Mouse (Mus musculus) mesoderm, embryonic 11.5 days (tissue): ENCODE measurements around the gene Enthd1.

Source experiments
- DNase-seq: peaks from one replicate; pipeline ENCODE4 v3.0.0-alpha.2; 2012; ENCODE audit warnings: low read depth, low spot score

Gene Enthd1

GRCm38 (mm10) chr15:80574211-80575040 lies 9.5 kb upstream of the Enthd1 start:
- DNase-seq, result no peak

- no peak for DNase-seq
Observed at GRCm38 (mm10) chr15:80572811-80573520, 8.0 kb upstream of the Enthd1 start.

- no peak for DNase-seq
Observed at GRCm38 (mm10) chr15:80572291-80572690, 7.3 kb upstream of the Enthd1 start, which contains the start of gene Grap2. TSS of gene Grap2 (plus strand) at chr15:80572594.

DNA sequence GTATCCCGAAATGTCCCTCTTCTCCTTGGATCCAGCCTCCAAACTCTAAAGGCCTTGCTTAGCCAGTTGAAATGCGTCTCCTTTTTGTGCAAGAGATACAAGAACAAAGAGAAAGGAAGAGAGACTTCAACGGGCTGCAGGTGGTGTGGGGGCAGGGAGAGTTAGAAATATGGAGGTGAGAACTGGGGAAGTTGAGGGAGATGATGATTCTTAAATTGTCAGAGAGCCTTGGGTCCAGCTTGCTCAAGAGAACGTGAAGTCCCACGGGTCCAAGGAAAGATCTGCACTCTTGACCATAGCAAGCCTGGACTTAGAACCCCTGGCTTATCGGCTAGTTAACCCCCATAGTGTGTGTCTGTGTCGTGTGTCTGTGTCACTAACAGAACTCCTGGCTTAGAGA lies 6.7 kb upstream of the Enthd1 start:
- no peak for DNase-seq

GRCm38 (mm10) chr15:80570226-80570625 lies 5.3 kb upstream of the Enthd1 start:
- no peak for DNase-seq

- no peak for DNase-seq
Observed at GRCm38 (mm10) chr15:80569205-80569604, 4.2 kb upstream of the Enthd1 start.

DNA sequence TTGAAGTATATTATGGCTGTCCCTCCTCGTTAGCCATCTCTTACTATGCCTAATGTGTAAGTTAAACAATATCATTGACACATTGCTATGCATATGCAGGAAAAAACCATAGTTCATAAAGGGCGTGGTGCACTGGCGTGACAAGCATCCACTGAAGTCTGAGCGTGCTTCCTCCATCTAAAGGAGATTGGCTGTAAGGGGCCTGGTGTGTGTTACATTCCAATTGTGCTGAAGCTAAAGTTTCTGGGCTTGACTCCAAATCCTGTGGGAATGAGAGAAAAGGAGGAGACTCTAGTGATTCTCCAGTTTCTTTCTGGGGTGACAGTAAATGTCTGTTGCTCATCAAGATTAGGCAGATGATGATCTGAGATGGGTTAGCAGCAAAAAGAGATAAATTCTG lies 2.8 kb upstream of the Enthd1 start:
- DNase-seq, result no peak

DNA sequence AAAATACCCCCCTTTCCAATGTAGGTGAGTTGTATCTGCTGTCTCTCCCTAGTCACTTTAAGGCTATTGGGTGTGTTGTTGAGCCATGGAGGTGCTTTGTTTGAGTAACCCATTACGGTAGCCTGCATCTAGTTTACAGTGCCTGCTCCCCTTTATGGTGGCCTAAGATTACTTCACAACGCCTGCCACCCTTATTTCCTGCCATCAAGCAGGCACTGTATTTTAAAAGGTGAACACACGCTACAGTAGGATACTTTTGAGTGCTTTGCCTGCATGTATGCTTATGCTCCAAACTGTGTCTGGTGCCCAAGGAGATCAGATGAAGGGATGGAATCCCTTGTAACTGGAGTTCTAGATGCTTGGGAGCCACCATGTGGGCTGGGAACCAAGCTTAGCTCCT lies 2.2 kb upstream of the Enthd1 start:
- DNase-seq, result no peak

DNA sequence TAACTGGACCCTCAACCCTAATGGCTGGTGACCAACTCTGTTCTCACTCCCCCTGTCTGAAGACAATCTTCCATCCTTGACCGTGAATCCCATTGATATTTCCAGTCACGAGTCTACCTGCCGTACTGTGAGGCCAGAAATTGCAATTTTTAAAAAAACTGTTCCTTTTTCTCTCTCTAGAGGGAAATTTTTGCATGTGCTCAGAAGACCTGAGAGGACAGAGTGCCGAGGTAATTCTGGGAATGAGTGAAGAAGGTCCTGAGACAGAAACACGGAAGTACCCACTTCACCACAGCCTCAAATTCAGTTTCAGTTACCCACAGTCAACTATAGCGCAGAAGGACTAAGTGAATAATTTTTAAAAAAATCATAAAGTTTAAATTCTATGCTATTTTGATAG lies 1.7 kb upstream of the Enthd1 start:
- DNase-seq, result no peak

DNA sequence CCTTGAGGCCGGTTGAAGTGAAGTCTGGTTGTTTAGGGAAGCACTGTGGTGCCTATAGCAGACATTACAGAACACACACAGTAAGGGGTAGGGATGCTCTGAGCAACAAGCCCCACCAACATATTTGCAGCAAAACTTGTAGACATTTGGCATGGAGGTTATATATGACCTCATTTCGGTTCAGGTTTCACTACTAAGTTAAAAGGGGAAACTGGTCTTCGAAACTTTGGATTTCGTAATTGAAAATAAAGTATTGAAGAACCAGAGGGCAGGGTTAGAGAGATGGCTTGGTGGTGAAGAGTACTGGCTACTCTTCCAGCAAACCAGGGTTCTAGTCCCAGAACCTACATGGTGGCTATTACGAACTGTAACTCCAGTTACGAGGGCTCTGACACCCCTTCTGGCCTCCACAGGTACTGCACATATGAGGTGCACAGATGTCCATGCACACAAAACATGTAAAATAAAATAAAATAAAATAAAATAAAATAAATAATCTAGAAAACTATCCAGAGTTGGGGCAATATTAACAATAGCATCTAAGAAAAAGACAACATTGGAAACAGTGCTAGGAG lies 1.2 kb downstream of the Enthd1 start:
- DNase-seq, result no peak

DNA sequence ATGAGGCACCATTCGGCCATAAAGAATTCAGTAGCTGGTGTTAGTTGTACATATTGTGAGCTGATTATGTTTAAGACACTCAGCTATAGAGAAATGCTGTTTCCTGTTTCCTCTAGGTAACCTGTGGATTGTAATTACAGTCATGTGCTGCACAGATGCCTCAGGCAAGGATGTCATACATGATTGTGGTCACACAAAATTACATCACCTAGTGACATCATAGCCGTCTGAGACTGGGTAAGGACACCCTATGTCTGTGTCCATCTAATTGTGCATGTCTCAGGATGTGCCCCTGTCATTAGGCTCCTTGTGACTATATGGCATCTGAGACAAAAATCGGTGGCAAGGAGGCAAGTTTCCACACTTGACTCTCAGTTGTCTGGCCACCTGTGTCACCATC lies 2.5 kb downstream of the Enthd1 start:
- no peak for DNase-seq

DNA sequence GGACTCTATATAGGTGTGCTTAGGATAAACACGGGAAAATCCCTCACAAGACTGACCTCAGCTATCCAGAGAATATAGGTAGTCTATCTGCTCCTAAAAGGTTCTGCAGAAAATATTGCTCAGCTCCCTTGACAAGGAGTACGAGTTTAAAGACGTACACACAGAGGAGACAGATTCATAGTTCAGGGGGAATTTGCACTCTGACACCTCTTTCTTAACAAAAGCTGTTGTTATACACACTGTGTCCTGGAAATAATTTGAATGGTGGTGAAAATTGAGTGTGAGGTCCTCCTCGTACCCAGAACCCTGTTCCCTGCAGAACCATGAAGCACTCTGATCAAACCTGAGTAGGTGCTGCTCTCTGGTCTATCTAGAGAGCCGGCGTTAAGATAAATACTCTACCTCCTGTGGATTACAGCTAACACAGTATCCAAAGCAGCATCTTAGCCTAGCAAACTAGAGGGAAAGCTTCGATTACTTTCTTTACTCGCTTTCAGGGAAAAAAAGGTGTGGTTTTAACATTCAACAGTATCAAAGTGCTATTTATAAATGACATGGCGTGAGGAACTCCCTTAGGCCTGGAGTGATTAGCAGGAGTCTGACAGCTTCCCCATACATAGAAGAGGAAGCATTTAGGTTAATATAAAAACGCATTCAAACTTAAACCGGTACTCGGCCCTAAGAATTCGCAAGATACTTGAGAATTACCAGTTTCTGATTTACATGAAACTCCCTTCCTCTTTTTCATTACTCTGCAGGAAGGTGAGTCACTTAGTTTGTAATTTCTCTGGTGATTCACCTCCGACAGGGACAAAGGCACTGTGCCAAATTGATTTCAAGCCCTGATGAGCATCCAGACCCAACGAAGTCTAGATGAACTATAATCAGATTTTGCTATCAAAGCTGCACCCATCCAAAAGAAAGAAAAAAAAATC lies 4.0 kb downstream of the Enthd1 start:
- no peak for DNase-seq

GRCm38 (mm10) chr15:80559978-80560377 lies 5.0 kb downstream of the Enthd1 start:
- no peak for DNase-seq

DNA sequence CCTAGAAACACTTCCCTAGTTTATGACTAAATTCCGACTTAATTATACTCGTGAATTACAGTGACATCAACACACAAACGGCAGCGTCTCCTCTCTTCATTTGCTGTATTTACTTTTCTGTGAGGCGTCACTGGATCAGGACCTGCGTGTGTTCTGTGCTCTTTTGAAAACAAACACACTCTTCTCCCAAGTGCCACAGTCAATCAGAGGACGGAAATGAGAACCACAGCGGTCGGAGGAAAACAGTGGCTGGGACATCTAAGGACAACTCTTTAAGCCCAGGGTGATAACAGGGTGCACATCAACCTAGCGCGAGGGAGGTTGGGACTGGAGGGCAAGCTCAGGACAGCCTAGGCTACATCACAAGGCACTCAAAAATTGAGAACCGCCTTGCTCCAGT lies 5.4 kb downstream of the Enthd1 start:
- no peak for DNase-seq

DNA sequence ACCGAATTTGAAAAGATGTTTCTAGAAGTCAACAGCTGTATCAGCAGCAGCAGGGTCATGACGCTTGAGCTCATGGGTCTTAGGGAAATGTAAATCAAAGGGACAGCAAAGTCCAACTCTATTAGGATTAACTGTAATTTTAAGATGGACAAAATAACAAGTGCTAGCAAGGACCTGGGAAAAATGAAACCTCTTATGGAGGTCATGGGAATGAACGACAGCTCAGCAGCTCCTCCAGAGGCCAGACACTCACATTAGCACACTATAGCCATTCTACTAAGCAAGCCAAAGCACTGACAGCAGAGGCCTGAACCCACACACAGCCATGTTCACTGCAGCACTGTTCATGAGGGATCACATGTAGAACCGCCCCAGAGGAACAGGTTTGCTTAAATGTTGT lies 7.2 kb downstream of the Enthd1 start:
- DNase-seq, result no peak

DNA sequence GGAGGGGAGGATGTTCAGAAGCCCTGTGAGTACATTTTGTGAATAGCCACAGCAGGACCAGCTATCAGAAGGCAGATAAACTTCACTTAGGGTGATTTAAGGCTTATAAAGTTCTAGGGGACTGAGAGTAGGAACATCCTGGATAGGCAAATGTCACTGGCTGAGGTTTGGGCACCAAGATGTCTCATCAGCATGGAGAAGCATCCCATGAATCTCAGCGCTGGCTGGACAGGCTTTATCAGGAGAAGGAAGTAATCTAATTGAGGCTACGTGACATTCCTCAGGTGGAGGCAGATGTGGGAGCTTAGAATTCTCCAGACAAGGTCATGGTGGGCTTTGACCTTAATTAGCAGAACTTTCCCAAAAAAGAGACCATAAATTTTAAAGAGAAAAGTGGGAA lies 8.9 kb downstream of the Enthd1 start:
- no peak for DNase-seq

DNA sequence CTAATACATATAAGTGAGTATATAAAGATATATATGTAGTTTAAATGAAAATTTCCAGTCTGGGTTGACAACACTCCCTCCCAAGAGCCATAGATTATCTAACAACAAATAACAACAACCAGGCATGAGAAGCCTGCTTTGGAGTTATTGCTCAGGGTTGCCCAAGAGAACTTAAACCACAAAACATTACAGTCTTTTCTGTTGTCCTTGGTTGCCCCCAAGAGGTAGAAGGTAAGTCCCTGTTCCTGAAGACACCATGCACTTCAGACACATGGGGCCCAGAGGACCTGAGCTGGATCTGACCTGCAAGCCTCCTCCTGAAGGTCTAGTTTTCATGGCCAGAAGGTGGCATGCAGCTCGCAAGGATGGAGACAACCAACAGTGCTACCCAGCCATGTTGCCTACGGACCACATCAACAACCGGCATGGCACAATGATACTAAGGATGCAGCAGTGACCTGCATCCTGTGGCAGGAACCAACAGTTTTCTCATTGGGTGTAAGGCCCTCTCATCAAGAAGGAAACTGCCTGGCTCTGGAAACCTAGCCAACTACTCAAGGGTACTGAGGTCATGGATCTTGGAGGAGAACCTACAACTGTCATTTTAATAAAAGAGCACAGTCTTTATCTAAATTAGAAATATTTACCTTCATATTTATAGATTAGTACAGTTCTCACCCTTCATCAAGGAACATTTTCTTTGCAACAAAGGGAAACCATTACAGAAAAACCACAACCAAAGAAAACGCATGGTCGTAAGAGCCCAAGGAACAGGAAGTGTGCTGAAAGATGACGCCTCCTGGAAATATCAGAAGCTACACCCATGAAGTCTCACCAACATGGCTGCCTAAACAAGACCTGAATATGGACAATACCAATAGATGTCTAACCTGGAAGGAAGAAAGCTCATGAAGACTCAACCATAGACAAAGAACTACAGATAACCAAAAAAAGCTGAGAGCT lies 9.8 kb downstream of the Enthd1 start:
- no peak for DNase-seq

DNA sequence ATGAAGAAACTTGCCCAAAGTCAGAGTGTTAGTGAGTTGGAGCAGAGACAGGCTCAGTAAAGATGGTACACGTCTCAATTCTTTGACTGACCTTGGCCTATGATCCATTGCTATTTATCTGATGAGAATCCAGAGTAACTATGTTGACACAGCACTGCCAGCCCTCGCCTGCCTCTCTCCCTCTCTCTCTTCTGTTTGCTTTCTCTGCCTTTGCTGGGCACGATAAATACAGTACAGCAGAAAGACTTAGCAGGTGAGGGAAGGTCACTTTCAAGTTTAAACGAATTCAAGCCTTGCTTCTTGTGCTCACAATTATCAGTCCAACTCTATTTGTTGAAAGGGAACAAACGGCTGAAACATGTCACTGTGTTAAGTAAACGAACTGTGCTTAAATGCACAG lies 19.5 kb downstream of the Enthd1 start:
- no peak for DNase-seq

DNA sequence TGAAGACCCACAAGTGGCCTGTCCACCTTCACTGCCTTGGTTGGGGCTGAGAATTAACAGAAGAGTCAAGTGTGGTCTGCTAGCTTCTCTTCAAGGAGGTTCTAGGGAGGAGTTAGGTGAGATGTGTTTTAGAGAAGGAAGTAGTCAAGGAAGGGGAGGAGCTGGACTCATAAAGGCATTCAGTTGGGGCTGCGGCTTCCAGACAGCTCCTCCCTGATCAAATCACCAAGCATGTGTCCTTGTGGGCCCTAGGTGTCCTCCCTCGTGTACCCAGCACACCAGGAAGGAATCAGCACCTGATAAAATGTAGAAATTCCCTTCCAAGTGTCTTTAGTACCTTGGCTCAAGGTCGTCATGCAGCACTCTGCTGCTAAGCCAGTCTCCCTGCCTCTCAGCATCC lies 20.8 kb downstream of the Enthd1 start:
- no peak for DNase-seq

DNA sequence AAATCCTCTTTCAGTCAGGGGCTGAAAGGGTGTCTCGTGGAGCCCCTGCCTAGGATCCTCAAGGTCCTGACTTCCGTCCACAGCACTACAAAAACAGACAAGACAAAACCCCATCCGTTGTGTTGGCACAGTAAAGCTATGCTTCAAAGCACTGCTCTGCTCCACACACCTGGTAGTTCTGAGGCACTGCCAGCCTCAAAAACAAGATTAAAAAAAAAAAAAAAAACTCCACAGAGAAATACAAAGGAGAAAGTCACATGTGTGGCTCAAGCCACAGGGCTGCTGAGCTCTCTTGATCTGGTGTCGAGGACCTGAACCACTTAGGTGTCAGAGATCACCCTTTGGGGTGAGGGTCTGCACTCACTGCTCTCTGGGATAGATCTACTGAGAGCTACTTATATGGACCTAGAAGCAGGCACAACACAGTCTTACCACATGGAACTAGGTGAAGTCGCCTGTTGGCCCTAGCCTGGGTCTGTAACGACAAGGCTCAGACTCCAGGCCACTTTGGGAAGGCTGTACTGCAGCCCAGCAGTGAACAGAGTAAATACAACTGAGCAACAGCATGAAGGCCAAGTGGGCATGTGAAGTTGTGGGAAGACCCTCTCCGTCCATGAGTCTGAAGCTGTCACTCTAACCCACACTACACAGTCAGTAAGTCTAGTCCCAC lies 26.1 kb downstream of the Enthd1 start:
- DNase-seq, result no peak
